Mouse (Mus musculus): ENCODE measurements around the gene Shf. TPM values are rescaled to one million over a fixed set of nuclear protein-coding genes. Genes with fewer than 3 reads are reported as not detected.
"Not testable (repeated sequence)": the region's sequence is repeated elsewhere in the genome, so short reads cannot be mapped to it uniquely, and the experiment has no call there.

Gene Shf
- 12.9 and 13.8 TPM in 2 replicates for polyA plus RNA-seq (2014; fragmentation: Nextera tagmentation; extraction: Ambion mirVana)

DNA sequence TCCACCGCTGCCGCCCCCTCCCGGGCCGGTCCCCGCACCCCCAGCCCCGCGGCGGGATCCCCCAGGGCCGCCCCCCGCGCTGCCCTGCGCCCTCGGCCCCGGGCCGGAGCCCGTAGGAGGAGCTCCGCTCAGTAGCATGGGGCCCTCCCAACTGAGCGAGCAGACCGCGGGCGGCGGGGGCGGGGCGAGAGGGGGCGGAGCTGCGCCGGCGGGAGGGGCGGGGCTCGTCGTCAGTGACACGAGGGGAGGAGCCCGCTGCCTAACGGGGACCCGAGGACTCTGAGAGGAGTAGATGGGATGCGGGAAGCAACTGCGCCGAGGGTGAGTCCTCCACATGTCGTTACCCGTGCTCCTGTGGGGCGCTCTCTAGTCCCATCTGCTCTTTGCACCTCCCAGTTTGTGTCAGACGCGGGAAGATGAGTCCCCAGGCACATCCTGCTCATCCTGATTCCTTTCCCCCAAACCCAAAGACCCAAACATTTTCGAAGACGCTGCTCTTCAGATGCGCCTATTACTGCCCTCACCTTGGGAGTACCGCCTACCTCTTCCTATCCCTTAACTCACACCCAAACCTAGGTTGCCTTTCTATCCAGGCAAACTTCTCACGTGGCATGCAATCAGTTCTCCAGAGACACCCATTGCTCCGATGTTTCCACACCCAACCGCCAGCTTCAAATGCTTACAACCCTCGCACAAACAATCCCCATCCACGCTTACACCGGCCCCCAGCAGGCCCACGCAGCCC, at the start of gene Shf:
TSS of gene Shf (minus strand) at position 168 of the 745 bp plus-strand sequence.
- no peaks in the 10 kb centered on the region for H3K9me3 ChIP-seq (ENCODE audit: control insufficient read depth, low read length)
- peak within 1 kb of the TSS; percentile 87 for H3K4me2 ChIP-seq (ENCODE audit: low read depth)
- under 1% methylated on average over 38 of the region's 54 CpGs for WGBS
- ATAC-seq (ENCODE audit: insufficient read depth, low FRiP score, low TSS enrichment) (peak; percentile 93), DNase-seq (ENCODE audit: low spot score) (peak; percentile 89)
- peaks cover 17% of the 10 kb centered on the region for H3K4me1 ChIP-seq (ENCODE audit: control insufficient read depth, insufficient read depth, low read length)
- H3K9ac ChIP-seq (ENCODE audit: low read length): peak within 1 kb of the TSS; percentile 96
- no peaks in the 10 kb centered on the region; the same call in 1 of the 2 replicates for H3K36me3 ChIP-seq (ENCODE audit: control insufficient read depth, insufficient read depth, low read length)
- H3K27ac ChIP-seq (ENCODE audit: low read depth, low read length): no peak within 1 kb of the TSS
- H3K4me3 ChIP-seq (ENCODE audit: low read depth, low read length): peak within 1 kb of the TSS; percentile 95
- no peaks in the 10 kb centered on the region for H3K27me3 ChIP-seq (ENCODE audit: control insufficient read depth, insufficient read depth, low read length)

DNA sequence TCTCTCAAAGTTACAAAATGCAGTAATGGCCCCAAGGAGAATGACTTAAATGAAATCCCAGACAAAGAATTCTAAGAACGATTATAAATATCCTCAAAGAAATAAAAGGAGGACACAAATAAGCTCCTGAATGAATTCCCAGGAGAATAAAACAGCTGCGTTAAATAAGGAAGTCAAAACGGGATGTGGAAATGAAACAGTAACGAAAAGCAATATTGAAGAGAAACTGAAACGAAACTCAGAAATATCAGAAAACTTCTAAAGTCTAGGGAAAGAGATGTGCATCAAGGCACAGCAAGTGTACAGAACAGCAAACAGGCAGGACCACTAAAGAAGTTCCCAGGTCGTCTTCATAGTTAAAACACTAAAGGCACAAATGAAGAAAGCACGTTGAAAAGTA, 40.0 kb upstream of the Shf start:
- H3K9ac ChIP-seq (ENCODE audit: low read length): no peak overlapping the region
- ATAC-seq (ENCODE audit: insufficient read depth, low FRiP score, low TSS enrichment): no peak

DNA sequence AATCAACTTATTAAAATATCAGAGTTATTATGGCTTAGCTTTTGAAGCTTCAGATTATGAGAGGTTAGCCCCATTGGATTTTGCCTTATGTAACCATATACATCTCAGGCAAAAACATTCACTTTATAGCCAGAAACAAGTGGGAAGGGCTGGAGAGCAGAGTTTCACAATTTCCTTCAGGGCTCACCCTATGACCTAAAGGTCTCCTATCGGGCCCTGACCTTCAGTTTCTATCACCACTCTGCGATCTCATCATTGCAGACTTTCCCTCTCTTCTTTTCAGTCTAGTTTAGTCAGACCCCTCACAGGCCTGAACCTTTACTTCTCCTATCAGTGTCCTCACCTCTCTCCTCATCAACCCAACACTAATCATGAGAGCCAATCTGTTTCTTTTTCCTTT, 38.6 kb upstream of the Shf start:
- H3K4me3 ChIP-seq (ENCODE audit: low read depth, low read length): no peak overlapping the region
- no peaks in the 10 kb centered on the region for H3K27me3 ChIP-seq (ENCODE audit: control insufficient read depth, insufficient read depth, low read length)
- no peaks in the 10 kb centered on the region for H3K9me3 ChIP-seq (ENCODE audit: control insufficient read depth, low read length)
- no peaks in the 10 kb centered on the region for H3K36me3 ChIP-seq (ENCODE audit: control insufficient read depth, insufficient read depth, low read length)
- ATAC-seq (ENCODE audit: insufficient read depth, low FRiP score, low TSS enrichment) (no peak), DNase-seq (ENCODE audit: low spot score) (no peak)
- H3K4me1 ChIP-seq (ENCODE audit: control insufficient read depth, insufficient read depth, low read length): no peaks in the 10 kb centered on the region
- WGBS: 93% methylated on average over 2 of the region's 2 CpGs
- H3K9ac ChIP-seq (ENCODE audit: low read length): no peak overlapping the region
- no peak overlapping the region for H3K4me2 ChIP-seq (ENCODE audit: low read depth)
- no peak overlapping the region for H3K27ac ChIP-seq (ENCODE audit: low read depth, low read length)

More for the DNA sequence above, 40.0 kb upstream of the Shf start:
- Histone ChIP-seq H3K27me3 (ENCODE audit: control insufficient read depth, insufficient read depth, low read length) (no peaks in the 10 kb centered on the region), H3K4me2 (ENCODE audit: low read depth) (no peak overlapping the region), H3K4me3 (ENCODE audit: low read depth, low read length) (no peak overlapping the region), H3K36me3 (ENCODE audit: control insufficient read depth, insufficient read depth, low read length) (no peaks in the 10 kb centered on the region), H3K4me1 (ENCODE audit: control insufficient read depth, insufficient read depth, low read length) (no peaks in the 10 kb centered on the region), H3K27ac (ENCODE audit: low read depth, low read length) (no peak overlapping the region), H3K9me3 (ENCODE audit: control insufficient read depth, low read length) (no peaks in the 10 kb centered on the region)
- WGBS: 82% methylated on average over 7 of the region's 7 CpGs
- DNase-seq (ENCODE audit: low spot score): no peak

DNA sequence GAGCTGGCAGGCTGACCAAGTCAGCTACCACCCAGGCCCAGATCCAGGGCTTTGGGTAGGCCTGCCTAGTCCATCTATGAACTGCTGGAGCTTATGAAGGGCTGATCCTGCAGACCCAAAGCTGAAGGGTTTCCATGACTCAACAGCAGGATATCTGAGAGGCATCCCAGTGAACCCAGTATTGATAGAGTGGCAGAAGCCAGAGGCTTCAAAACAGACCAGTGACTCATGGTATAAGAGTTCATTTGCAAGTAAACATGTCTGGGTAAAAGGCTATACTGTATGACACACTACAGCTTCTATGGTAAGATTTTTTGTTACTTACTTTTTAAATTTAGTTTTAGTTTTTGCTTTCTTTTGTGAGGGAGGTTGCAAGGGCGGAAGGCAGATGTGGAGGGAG, 27.2 kb upstream of the Shf start:
- no peaks in the 10 kb centered on the region for H3K9me3 ChIP-seq (ENCODE audit: control insufficient read depth, low read length)
- H3K4me3 ChIP-seq (ENCODE audit: low read depth, low read length): no peak overlapping the region
- H3K4me2 ChIP-seq (ENCODE audit: low read depth): no peak overlapping the region
- no peaks in the 10 kb centered on the region for H3K4me1 ChIP-seq (ENCODE audit: control insufficient read depth, insufficient read depth, low read length)
- no peak overlapping the region for H3K27ac ChIP-seq (ENCODE audit: low read depth, low read length)
- no peaks in the 10 kb centered on the region for H3K27me3 ChIP-seq (ENCODE audit: control insufficient read depth, insufficient read depth, low read length)
- ATAC-seq (ENCODE audit: insufficient read depth, low FRiP score, low TSS enrichment) (no peak), DNase-seq (ENCODE audit: low spot score) (no peak)
- H3K9ac ChIP-seq (ENCODE audit: low read length): no peak overlapping the region
- no peaks in the 10 kb centered on the region for H3K36me3 ChIP-seq (ENCODE audit: control insufficient read depth, insufficient read depth, low read length)
- 91% methylated on average over 1 of the region's 1 CpGs for WGBS

DNA sequence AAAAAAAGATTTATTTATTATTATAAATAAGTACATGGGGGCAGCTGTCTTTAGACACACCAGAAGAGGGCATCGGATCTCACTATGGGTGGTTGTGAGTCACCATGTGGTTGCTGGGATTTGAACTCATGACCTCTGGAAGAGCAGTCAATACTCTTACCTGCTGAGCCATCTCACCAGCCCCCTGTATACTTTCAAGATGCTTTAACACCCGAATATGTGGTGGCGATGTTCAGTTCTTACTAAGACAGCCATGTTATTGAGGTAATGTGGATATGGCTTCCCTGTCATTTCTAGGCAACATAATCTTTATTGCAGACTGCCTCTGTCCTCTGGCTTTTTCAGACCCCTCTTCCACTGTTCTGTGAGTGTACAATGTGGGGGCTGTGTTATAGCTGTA, 18.2 kb upstream of the Shf start:
- H3K4me2 ChIP-seq (ENCODE audit: low read depth); H3K27ac ChIP-seq (ENCODE audit: low read depth, low read length); H3K4me1 ChIP-seq (ENCODE audit: control insufficient read depth, insufficient read depth, low read length); H3K4me3 ChIP-seq (ENCODE audit: low read depth, low read length); H3K9ac ChIP-seq (ENCODE audit: low read length); H3K9me3 ChIP-seq (ENCODE audit: control insufficient read depth, low read length); H3K27me3 ChIP-seq (ENCODE audit: control insufficient read depth, insufficient read depth, low read length); DNase-seq (ENCODE audit: low spot score); H3K36me3 ChIP-seq (ENCODE audit: control insufficient read depth, insufficient read depth, low read length); ATAC-seq (ENCODE audit: insufficient read depth, low FRiP score, low TSS enrichment): not testable (repeated sequence)
- WGBS: 91% methylated on average over 3 of the region's 3 CpGs

DNA sequence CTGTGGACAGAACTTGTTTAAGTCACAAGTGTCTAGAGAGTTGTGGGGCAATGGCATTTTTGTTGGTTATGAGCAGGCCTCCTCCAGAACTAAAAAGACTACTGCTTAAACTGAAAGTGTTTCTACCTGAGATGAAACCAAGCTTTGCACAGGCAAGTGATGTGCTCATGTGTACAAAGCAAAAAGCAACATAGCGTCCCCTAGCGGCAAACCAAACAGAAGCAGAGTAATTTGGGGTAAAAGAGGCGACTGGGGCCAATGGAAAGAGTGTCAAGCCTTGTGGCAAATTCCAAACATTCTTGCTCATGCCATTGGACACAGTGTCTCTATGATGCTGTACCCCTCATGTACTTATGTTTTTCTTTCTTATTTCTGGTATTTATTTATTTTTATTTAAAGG, 16.1 kb upstream of the Shf start:
- Histone ChIP-seq H3K9ac (ENCODE audit: low read length) (no peak overlapping the region), H3K27ac (ENCODE audit: low read depth, low read length) (no peak overlapping the region), H3K36me3 (ENCODE audit: control insufficient read depth, insufficient read depth, low read length) (no peaks in the 10 kb centered on the region), H3K4me1 (ENCODE audit: control insufficient read depth, insufficient read depth, low read length) (no peaks in the 10 kb centered on the region; the same call in 1 of the 2 replicates), H3K4me3 (ENCODE audit: low read depth, low read length) (no peak overlapping the region), H3K27me3 (ENCODE audit: control insufficient read depth, insufficient read depth, low read length) (no peaks in the 10 kb centered on the region), H3K4me2 (ENCODE audit: low read depth) (no peak overlapping the region), H3K9me3 (ENCODE audit: control insufficient read depth, low read length) (no peaks in the 10 kb centered on the region)
- 32% methylated on average over 3 of the region's 3 CpGs for WGBS
- DNase-seq (ENCODE audit: low spot score) (no peak), ATAC-seq (ENCODE audit: insufficient read depth, low FRiP score, low TSS enrichment) (no peak)

DNA sequence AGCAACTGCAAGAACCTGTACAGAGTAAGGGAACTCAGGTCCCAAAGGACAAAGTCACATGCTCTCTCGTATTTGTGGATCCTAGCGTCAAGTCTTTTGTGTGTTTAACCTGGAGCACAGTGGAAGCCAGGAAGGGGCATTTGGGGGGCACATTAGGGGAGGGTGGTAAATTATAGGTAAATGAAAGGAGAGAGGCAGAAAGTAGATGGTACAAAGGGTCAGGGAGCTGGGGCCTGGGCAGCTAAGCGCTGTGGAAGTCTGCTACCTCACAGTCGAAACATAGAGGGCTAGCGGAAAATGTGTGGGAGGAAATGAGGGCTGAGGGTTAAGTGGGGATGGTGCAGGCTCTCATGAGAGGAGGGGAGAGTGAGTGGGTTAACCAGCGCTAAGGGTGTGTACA, 13.2 kb upstream of the Shf start:
- Histone ChIP-seq H3K27ac (ENCODE audit: low read depth, low read length) (no peak overlapping the region), H3K9me3 (ENCODE audit: control insufficient read depth, low read length) (no peaks in the 10 kb centered on the region), H3K9ac (ENCODE audit: low read length) (no peak overlapping the region), H3K4me3 (ENCODE audit: low read depth, low read length) (no peak overlapping the region), H3K4me1 (ENCODE audit: control insufficient read depth, insufficient read depth, low read length) (no peaks in the 10 kb centered on the region; the same call in 1 of the 2 replicates), H3K4me2 (ENCODE audit: low read depth) (no peak overlapping the region), H3K27me3 (ENCODE audit: control insufficient read depth, insufficient read depth, low read length) (no peaks in the 10 kb centered on the region), H3K36me3 (ENCODE audit: control insufficient read depth, insufficient read depth, low read length) (no peaks in the 10 kb centered on the region)
- DNase-seq (ENCODE audit: low spot score) (no peak), ATAC-seq (ENCODE audit: insufficient read depth, low FRiP score, low TSS enrichment) (no peak)
- 81% methylated on average over 6 of the region's 6 CpGs for WGBS

DNA sequence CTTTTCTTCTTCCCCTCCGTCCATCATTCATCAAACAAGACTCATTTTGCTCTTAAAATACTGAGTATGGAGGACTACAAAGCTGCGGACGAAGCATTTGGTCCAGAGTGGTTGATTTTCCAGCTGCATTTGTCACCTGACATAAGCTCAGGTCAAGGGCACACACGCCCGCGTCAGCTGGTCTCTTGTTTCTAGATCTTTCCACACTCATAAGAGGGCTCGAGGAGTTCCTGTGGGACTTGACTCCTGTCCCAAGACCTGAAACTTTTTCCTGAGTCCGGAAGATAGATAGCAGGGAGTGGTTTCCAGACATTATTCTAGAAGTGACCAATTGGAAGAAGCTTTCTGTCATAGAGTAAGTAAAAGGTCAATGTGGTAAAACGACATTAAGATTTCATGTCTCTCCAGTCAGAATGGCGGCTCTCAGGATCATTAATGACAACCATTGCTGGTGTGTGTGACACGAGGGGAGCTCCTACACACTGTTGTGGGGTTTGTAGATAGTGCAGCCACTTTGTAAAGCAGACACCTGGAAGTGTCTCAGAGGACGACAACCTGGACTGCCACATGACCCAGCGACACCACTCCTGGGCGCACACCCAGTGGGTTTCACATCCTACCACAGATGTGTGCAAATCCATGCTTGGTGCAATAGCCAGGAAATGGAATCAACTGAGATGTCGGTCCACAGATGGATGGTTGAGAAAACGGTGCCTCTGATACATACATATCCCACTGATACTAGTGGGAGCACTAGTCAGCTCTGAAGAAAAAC, 12.6 kb upstream of the Shf start:
- H3K4me1 ChIP-seq (ENCODE audit: control insufficient read depth, insufficient read depth, low read length): no peaks in the 10 kb centered on the region; the same call in 1 of the 2 replicates
- H3K4me3 ChIP-seq (ENCODE audit: low read depth, low read length): no peak overlapping the region
- ATAC-seq (ENCODE audit: insufficient read depth, low FRiP score, low TSS enrichment): no peak
- no peak overlapping the region for H3K27ac ChIP-seq (ENCODE audit: low read depth, low read length)
- 76% methylated on average over 16 of the region's 16 CpGs for whole genome bisulfite sequencing
- no peaks in the 10 kb centered on the region for H3K36me3 ChIP-seq (ENCODE audit: control insufficient read depth, insufficient read depth, low read length)
- no peak for DNase-seq (ENCODE audit: low spot score)
- H3K27me3 ChIP-seq (ENCODE audit: control insufficient read depth, insufficient read depth, low read length): no peaks in the 10 kb centered on the region
- no peaks in the 10 kb centered on the region for H3K9me3 ChIP-seq (ENCODE audit: control insufficient read depth, low read length)
- H3K4me2 ChIP-seq (ENCODE audit: low read depth): no peak overlapping the region
- no peak overlapping the region for H3K9ac ChIP-seq (ENCODE audit: low read length)
